Mouse (Mus musculus): Measurements from ENCODE around the gene Ank2. TPM values are rescaled to one million over a fixed set of nuclear protein-coding genes. Genes with fewer than 3 reads are reported as not detected.

The Ank2 gene
- total and polyA plus RNA-seq, 3 experiments: 96.1 to 290 (median 269) TPM

DNA sequence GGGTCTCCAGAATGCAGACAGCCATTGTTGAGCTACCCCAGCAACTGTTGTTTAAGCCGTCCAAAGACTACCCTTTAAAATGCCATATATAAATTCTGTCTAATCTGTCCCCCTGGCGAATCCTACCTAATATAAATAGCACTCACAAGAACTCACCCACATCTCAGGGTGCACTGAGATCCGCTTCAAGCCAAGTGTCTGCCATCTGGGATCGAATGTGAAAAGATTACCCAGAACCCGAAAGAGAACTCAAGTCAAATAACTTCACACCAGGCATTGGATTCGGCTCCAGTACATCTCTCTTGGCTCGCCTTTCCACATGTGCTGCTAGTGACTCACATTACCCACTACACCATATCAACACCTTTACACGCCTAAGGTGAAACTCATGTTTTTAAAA is 103.9 kb downstream of the Ank2 start:
- H3K27ac ChIP-seq: no peak overlapping the region
- no peaks in the 10 kb centered on the region for H3K4me1 ChIP-seq (ENCODE audit: control insufficient read depth, insufficient read depth, low read length)
- H3K36me3 ChIP-seq (ENCODE audit: control insufficient read depth, insufficient read depth, low read length): no peaks in the 10 kb centered on the region
- H3K9ac ChIP-seq (ENCODE audit: low read depth, low read length): no peak overlapping the region
- H3K4me3 ChIP-seq: no peak overlapping the region
- intact Hi-C loops (cut with DNase I): no loop called here
- no peaks in the 10 kb centered on the region for H3K79me2 ChIP-seq (replicated peaks; ENCODE audit: control insufficient read depth, insufficient read depth, low read length)
- no peaks in the 10 kb centered on the region for H3K27me3 ChIP-seq (ENCODE audit: control insufficient read depth, insufficient read depth, low read length)
- no peak for DNase-seq
- no peak for TF ChIP-seq POLR2A (IDR thresholded peaks at IDR 0.05; ENCODE audit: insufficient read depth, low read depth, low read length)
- TF ChIP-seq EP300 (IDR thresholded peaks at IDR 0.05; ENCODE audit: insufficient read depth, low read depth, low read length): no peak
- no peak for TF ChIP-seq CTCF (IDR thresholded peaks at IDR 0.05)
- WGBS: 74% methylated on average over 8 of the region's 8 CpGs

DNA sequence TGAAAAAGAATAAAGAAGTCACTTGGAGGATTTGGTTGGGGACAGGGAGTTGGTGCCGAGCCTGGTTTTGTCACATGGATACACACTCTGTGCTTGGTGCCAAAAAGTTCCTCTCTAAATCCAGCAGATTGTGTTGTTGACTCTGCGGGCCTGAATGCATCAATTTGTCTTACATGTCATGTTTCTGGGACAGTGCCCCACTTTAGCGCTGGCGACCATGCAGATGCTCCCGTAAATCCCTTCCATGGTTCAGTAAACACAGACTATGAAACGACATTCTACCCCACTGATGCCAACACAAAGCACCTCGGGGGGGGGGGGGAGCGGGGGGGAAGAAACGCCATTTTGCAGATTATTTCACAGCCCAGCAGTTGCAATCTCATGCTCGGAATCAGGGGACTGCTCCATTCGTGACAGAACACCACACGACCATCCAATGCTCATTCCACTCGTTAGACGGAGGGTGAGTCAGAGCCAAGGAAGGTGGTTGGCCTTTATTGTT is 112.1 kb downstream of the Ank2 start:
- 88% methylated on average over 14 of the region's 14 CpGs for WGBS

DNA sequence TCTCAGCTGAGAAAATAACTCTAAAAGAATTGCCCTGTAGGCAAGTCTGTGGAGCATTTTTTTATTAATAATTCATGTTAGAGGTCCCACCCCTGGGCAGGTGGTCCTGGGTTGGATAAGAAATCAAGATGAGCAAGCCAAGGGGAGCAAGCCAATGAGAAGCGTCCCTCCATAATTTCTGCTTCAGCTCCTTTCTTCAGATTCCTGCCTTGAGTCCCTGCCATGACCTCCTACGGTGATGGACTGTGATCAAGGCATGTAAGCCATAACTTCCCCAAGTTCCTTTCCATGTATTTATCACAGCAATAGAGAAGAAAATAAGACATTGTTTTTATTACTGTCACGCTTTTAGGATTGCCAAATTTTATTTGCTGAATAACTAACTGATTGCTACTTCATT is 115.9 kb downstream of the Ank2 start:
- no peak overlapping the region for H3K9ac ChIP-seq (ENCODE audit: low read depth, low read length)
- DNase-seq: no peak
- H3K4me1 ChIP-seq (ENCODE audit: control insufficient read depth, insufficient read depth, low read length): no peaks in the 10 kb centered on the region
- TF ChIP-seq CTCF (IDR thresholded peaks at IDR 0.05) (no peak), POLR2A (IDR thresholded peaks at IDR 0.05; ENCODE audit: insufficient read depth, low read depth, low read length) (no peak), EP300 (IDR thresholded peaks at IDR 0.05; ENCODE audit: insufficient read depth, low read depth, low read length) (no peak)
- no peaks in the 10 kb centered on the region for H3K36me3 ChIP-seq (ENCODE audit: control insufficient read depth, insufficient read depth, low read length)
- WGBS: 85% methylated on average over 3 of the region's 3 CpGs
- H3K27me3 ChIP-seq (ENCODE audit: control insufficient read depth, insufficient read depth, low read length): no peaks in the 10 kb centered on the region
- H3K27ac ChIP-seq: no peak overlapping the region
- H3K79me2 ChIP-seq (replicated peaks; ENCODE audit: control insufficient read depth, insufficient read depth, low read length): no peaks in the 10 kb centered on the region
- no peak overlapping the region for H3K4me3 ChIP-seq
- intact Hi-C loops (cut with DNase I): no loop called here

More for the DNA sequence above, 112.1 kb downstream of the Ank2 start:
- Histone ChIP-seq H3K27me3 (ENCODE audit: control insufficient read depth, insufficient read depth, low read length) (no peaks in the 10 kb centered on the region), H3K4me1 (ENCODE audit: control insufficient read depth, insufficient read depth, low read length) (no peaks in the 10 kb centered on the region), H3K9ac (ENCODE audit: low read depth, low read length) (no peak overlapping the region), H3K27ac (no peak overlapping the region), H3K4me3 (no peak overlapping the region), H3K79me2 (replicated peaks; ENCODE audit: control insufficient read depth, insufficient read depth, low read length) (peaks cover 2% of the 10 kb centered on the region; the same call in 1 of the 2 replicates), H3K36me3 (ENCODE audit: control insufficient read depth, insufficient read depth, low read length) (no peaks in the 10 kb centered on the region)
- DNase-seq: no peak
- intact Hi-C loops (cut with DNase I): no loop called here
- TF ChIP-seq EP300 (IDR thresholded peaks at IDR 0.05; ENCODE audit: insufficient read depth, low read depth, low read length) (no peak), POLR2A (IDR thresholded peaks at IDR 0.05; ENCODE audit: insufficient read depth, low read depth, low read length) (no peak), CTCF (IDR thresholded peaks at IDR 0.05) (no peak)

DNA sequence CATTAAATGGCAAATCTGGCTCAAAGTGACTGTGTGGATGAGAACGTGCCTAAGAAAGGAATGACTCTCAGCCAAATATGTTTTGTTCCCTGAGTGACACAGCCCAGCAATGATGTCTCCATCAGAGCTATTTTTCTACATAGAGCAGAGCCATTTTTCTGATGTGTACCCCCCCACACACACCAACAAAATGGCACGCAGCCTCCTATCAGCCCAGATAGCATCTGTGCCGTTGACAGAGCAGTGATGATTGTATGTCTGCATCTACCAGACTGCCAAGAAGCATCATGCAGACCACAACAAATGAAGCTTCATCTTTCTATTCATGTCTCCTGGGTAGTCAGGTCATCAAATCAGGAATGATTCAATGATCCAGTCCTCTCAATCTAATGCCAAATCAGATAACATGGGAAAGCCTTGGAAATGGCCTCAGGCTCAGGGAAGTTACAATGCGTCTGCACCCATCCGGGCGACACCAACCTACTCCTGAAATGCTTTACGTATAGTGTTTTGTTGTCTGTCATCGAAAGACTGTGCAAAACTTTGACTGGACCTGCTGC is 122.2 kb downstream of the Ank2 start:
- no peak overlapping the region for H3K27ac ChIP-seq
- no peak overlapping the region for H3K9ac ChIP-seq (ENCODE audit: low read depth, low read length)
- H3K79me2 ChIP-seq (replicated peaks; ENCODE audit: control insufficient read depth, insufficient read depth, low read length): no peaks in the 10 kb centered on the region
- DNase-seq: no peak
- TF ChIP-seq CTCF (IDR thresholded peaks at IDR 0.05) (no peak), EP300 (IDR thresholded peaks at IDR 0.05; ENCODE audit: insufficient read depth, low read depth, low read length) (no peak), POLR2A (IDR thresholded peaks at IDR 0.05; ENCODE audit: insufficient read depth, low read depth, low read length) (no peak)
- 81% methylated on average over 8 of the region's 8 CpGs for WGBS
- intact Hi-C loops (cut with DNase I): no loop called here
- H3K36me3 ChIP-seq (ENCODE audit: control insufficient read depth, insufficient read depth, low read length): no peaks in the 10 kb centered on the region; the same call in none of the 2 replicates
- peaks cover 4% of the 10 kb centered on the region for H3K4me1 ChIP-seq (ENCODE audit: control insufficient read depth, insufficient read depth, low read length)
- H3K27me3 ChIP-seq (ENCODE audit: control insufficient read depth, insufficient read depth, low read length): no peaks in the 10 kb centered on the region
- no peak overlapping the region for H3K4me3 ChIP-seq

DNA sequence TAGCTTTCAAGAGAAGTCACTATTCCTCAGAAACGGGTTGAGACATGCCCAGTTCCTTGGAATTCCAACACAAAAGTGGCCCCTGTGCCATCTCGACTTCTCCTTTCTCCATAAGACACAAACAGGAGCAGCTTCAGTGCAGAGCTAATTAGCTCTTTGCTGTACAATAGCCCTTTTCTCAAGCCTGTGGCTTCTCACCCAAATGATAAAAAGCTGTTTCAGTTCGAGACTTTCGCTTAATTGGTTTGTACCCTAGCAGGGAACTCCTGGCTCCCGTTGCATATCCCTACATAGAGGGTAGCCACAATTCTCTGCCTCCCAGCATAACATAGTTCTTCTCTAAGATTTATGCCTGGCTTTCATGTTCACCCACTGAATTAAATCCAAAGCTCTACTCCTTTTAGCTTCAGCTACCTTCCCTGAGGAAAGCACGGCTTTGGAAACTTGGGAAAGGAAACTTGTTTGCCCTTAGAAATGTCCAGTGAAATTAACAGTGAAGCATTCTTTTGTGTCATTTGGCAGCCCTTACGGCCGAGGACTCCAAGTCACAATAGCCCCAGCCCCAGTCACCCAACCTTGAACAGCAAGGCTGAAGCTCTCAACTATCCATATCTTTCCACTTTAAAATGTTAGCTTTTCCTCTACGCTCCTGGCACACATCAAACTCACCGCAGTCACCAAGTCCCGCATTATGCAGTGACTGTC is 123.0 kb downstream of the Ank2 start:
- Histone ChIP-seq H3K9ac (ENCODE audit: low read depth, low read length) (no peak overlapping the region), H3K4me1 (ENCODE audit: control insufficient read depth, insufficient read depth, low read length) (peaks cover 4% of the 10 kb centered on the region), H3K36me3 (ENCODE audit: control insufficient read depth, insufficient read depth, low read length) (no peaks in the 10 kb centered on the region; the same call in none of the 2 replicates), H3K79me2 (replicated peaks; ENCODE audit: control insufficient read depth, insufficient read depth, low read length) (no peaks in the 10 kb centered on the region), H3K27ac (no peak overlapping the region; the same call in 1 of the 2 replicates), H3K27me3 (ENCODE audit: control insufficient read depth, insufficient read depth, low read length) (no peaks in the 10 kb centered on the region), H3K4me3 (no peak overlapping the region)
- no peak for DNase-seq
- intact Hi-C loops (cut with DNase I): no loop called here
- TF ChIP-seq EP300 (IDR thresholded peaks at IDR 0.05; ENCODE audit: insufficient read depth, low read depth, low read length) (no peak), CTCF (IDR thresholded peaks at IDR 0.05) (no peak), POLR2A (IDR thresholded peaks at IDR 0.05; ENCODE audit: insufficient read depth, low read depth, low read length) (no peak)
- 63% methylated on average over 11 of the region's 11 CpGs for WGBS

DNA sequence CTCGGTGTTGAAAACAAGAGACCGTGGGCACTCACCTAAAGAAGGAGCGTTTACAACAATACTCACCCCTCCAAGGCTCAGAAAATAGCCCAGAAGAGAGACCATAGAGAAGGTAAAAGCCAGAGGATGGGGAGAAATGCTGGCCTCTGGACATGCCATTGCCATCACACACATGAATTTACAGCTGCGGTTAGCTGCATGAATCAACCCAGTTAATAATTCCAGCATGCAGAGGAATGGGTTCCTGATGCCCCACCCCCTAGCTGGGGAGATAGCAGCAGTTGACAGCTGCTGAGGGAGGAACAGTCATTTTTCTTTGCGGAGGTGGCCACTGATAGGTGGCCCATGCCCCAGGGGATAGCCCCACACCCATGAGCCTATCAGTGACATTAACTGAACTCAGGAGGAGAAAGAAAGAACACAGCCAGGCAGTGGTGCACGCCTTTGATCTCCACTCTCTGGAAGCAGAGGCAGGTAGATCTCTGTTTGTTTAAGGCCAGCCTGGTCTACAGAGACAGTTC is 124.9 kb downstream of the Ank2 start:
- WGBS: 80% methylated on average over 6 of the region's 6 CpGs
- no peaks in the 10 kb centered on the region; the same call in none of the 2 replicates for H3K36me3 ChIP-seq (ENCODE audit: control insufficient read depth, insufficient read depth, low read length)
- intact Hi-C loops (cut with DNase I): no loop called here
- peaks cover 4% of the 10 kb centered on the region for H3K4me1 ChIP-seq (ENCODE audit: control insufficient read depth, insufficient read depth, low read length)
- H3K79me2 ChIP-seq (replicated peaks; ENCODE audit: control insufficient read depth, insufficient read depth, low read length): no peaks in the 10 kb centered on the region
- TF ChIP-seq EP300 (IDR thresholded peaks at IDR 0.05; ENCODE audit: insufficient read depth, low read depth, low read length) (no peak), CTCF (IDR thresholded peaks at IDR 0.05) (no peak), POLR2A (IDR thresholded peaks at IDR 0.05; ENCODE audit: insufficient read depth, low read depth, low read length) (no peak)
- no peak overlapping the region for H3K4me3 ChIP-seq
- no peak for DNase-seq
- H3K27ac ChIP-seq: no peak overlapping the region
- no peak overlapping the region for H3K9ac ChIP-seq (ENCODE audit: low read depth, low read length)
- H3K27me3 ChIP-seq (ENCODE audit: control insufficient read depth, insufficient read depth, low read length): no peaks in the 10 kb centered on the region

Measured in heart, adult 2 months (tissue).